Mouse (Mus musculus) embryo, embryonic 10.5 days (tissue): ENCODE data around the gene Dnajc7.
"Not testable (repeated sequence)": the region's sequence is repeated elsewhere in the genome, so short reads cannot be mapped to it uniquely, and the experiment has no call there.

Experiments used
- DNase-seq: peaks from one replicate; pipeline ENCODE4 v3.0.0-alpha.2; 2015; ENCODE audit warnings: low spot score

The Dnajc7 gene

DNA sequence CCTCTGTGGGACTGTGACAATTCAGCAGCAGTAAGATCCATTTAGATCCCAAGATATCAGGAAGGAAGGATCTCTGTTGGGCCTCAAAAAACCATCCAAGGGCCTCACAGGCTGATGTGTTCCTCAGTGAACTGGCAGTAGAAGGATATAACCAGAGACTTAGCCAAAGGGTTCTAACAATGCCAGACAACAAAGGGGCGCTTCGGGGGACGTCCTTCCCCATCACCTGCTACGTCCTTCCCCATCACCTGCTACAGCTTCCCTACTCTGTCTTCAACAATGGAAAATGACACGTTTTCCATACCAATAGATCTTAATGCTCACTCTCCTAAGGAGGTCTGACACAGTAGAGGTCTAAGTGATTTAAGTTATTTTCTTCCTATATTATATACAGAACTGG, 3.6 kb downstream of the Dnajc7 start:
- no peak for DNase-seq

DNA sequence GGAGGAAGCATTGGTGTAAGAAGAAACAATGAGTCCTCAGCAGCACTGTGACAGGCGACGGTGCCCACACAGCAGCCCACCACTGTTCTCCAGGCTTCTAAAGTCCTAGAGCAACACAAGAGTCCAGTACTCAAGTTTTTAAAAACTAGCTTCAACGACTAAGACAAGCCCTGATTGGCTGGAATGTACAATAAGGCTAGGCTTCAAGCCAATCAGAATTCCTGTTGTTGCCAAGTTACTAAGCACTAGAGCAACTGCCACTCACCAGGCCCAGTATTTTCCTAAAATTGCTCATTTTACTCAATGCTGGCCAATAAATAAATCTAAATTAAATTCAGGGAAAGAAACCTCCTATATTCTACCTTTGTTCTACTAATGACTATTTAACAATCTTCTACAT, 6.7 kb downstream of the Dnajc7 start:
- peak; percentile 33 for DNase-seq

DNA sequence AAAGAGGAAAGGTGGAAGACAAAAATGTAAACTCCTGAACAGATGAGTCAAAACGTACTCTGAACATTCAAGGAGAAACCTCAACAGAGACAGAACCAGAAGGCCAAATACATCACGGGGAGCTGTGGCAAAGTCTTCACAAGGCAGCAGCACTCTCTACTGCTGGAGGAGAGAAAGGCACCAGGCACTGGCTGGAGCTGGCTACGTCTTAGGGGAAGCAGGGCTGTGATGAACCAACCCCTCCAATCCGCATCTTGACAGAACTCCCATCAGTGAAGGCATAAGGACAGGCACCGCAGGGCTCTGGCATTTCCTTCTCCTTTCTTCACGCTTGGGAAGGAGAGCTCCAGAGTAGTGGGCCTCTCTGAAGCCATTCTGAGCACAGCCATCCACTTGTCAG, 8.3 kb downstream of the Dnajc7 start:
- DNase-seq, result no peak

DNA sequence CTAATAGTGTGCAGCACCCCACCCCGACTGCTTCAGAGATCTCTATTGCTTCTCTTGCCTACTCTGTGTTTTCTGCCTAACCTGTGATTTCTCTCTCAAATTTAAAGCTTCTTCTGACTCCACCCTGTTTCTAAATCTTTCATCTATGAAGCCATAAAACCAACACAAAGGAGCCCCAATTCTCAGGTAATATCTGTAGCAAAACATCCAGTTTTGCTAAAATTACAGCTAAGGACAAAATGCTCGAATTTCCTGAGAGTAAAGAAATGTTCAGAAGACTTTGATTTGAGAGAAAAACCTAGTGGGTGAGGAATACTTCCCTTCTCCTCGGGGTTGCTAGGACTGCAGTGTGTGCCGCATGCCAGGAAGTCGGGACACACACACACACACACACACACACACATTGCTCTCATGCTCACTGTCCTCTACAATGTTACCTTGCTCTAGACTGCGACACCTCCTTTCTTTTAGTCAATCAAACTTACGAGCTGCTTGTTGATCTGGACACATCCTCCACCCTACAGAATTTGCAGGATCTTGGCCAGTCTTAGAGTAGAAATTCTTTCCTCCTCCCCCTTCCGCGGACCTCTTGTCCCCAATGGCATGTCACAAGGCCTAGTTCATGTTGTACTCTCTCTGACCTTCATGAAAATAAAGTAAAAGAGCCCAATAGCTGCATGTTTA, 9.8 kb downstream of the Dnajc7 start:
- no peak for DNase-seq

DNA sequence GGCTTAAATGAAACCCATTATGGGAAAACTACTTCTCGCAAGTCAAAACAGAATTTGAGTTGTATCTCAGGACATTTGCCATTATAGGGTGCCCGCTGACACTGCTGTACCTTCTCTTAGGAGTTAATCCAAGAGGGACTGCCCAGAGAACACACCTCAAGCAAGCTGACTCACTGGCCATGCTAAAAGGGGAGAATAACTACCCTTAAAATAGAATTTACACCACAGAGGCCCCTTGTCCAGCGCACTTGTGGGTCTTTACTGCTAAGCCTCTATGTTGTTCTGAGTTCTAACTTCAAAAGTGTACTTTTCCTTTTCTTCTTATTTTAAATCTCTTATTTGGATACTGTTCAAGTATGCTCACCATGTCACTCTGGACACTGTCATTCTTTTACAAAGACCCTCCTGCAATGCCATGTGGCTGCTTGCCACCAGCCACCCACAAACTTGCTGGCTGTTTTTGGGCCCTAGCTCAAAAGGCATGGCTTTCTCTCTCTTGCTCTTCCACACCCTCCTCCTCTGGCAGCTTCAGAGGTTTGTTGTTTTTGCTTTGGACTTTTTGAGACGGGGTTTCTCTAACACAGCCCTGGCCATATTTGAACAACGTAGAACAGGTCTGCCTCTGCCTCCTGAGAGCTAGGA, 10.5 kb downstream of the Dnajc7 start:
- DNase-seq, result no peak

DNA sequence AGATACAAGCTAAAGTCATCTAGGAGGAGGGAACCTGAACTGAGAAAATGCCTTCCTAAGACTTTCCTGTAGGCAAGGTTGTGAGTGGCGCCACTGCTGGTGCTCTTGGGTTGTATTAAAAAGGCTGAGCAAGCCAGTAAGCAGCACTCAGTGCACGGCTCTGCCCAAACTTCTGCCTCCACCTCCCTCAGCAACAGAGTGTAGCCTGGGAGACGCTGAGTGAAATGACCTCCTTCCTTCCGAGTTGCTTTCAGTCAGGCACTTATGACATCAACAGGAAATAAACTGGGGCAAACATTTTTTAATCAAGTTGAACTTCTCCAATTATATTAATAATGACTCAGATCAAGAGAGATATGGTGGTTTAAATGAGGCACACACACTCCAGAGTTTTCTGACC, 11.2 kb downstream of the Dnajc7 start:
- no peak for DNase-seq

DNA sequence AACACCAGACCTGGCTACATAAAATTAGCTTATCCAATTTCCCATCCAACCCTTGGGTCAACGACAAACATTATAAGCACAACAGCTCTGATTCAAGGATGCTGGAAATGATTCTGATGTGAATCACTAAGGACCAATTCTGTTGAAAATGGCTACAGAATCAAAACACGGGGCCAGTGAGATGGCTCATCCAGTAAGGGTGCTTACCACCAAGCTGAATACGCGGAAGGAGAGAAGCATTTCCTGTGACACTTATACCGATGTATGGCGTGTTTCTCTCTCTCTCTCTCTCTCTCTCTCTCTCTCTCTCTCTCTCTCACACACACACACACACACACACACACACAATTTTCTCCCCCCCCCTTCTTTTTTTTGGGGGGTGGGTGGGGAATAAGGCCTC, 12.8 kb downstream of the Dnajc7 start:
- DNase-seq, result no peak

DNA sequence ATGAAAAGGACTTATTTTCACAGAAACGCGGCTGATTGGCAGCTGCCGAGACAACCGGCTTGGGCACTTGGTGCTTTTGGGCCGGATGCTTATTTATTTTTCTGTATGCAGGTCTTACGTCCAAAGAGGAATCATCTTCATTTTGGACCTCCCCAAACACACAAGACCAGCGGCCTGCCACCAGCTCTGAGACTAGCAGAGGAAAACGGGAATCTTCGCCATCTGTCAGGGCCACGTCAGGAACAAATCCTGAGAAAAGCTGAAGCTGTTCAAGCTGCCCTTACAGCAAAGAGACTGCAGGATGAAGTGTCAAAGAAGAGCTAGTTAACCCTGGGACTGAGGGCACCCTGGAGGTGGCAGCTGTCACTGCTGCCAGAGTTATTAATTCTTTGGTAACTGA, 14.5 kb downstream of the Dnajc7 start:
- DNase-seq, result no peak

DNA sequence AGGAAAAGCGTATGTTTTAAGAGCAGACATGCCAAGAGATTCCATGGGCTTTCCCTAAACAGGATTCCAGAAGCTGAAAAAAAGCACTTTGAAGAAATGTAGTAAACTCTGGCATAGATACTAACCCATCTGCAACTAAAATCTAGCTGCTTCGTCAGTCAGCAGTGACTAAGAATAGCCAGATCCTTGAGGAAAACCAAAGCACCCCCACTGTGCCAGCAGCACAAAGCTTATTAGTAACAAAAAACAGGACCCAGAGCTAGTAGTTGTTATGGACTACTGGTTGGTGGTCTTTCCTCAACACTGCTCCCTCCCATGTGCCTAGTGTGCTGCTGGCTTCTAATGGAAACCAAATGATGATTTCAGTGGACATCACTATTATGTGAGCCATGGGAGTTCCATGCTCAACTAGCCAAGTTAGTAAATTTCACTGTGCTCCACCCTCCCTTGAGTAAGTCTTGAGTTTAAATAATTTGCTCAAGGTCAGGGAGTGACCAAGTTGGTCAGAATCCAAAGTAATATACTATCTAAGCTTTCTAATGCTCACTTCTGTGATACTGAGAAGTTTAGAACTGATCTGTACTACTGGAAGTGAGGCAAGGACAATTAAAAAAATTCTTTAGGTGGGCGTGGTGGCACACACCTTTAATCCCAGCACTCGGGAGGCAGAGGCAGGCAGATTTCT, 15.5 kb downstream of the Dnajc7 start:
- DNase-seq, result no peak

DNA sequence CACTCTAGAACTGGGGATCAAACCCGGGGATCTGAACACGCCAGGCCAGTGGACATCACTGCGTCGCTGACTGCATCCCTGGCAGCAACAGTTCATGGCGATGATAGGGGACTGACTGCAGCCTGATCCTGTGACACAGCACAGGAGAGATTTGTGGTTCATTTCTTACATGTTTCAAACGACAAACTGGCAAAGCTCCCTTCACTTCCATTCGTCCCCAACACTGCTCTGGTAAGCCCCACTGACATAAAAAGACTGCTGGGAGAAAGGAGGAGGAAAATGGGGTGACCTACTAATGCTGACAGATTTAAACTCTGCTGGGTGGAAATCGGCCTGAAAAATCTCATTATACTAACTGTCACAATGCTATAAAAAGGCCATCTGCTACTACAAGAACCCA, 16.2 kb downstream of the Dnajc7 start:
- DNase-seq, result no peak

DNA sequence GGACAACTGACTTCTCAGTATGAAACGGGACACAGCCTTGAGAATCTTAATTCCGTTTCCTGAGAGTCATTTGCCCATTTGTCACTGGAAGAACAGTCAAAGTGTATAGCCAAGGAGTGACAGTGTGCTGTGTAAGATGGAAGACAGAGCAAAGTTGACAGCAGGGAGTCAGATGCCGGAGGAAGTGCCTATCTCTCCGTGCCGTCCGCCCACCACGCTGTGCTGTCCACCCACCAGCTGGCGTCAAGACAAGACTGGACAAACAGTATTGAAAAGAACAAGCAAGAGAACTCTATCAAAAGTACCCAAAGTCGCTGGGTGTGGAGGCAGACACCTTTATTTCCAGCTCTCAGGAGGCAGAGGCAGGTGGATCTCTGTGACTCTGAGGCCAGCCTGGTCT, 16.8 kb downstream of the Dnajc7 start:
- DNase-seq, result no peak

DNA sequence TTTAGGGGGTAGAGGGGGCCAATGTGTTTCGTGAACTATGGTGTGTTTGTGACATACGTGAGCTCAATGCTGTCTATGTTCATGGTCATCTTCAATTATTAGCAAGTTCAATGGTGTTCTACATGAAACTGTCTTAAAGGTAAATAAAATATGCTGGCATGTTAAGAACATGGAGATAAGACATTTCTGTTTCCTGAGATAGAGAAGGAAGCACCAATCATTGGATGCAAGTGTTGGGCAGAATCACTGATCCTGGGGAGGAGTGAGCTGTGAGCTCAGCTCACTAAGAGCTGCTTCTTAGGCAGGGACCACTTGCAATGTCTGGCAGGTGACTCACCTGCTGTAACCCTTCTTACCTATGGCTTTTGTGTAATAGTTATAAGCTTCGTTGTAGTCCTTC, 18.6 kb downstream of the Dnajc7 start:
- no peak for DNase-seq

DNA sequence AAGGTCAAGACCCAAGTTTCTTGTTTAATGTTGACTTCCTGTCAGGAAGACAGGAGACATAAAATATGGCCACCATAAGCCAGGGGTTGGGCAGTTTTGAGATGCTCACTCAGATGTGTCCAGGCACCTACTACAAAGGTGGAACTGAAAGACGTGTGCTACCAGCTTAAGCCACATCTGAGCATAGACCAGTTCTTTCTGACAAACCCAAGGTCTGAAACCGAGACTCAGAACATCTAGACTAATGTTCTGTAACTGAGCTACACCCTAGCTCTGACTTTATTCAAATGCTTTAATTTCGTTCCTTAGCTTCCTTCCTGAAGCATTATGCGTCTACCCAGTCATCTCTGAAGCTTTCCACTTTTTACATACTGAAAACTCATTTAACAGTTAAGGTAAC, 21.9 kb downstream of the Dnajc7 start:
- no peak for DNase-seq

DNA sequence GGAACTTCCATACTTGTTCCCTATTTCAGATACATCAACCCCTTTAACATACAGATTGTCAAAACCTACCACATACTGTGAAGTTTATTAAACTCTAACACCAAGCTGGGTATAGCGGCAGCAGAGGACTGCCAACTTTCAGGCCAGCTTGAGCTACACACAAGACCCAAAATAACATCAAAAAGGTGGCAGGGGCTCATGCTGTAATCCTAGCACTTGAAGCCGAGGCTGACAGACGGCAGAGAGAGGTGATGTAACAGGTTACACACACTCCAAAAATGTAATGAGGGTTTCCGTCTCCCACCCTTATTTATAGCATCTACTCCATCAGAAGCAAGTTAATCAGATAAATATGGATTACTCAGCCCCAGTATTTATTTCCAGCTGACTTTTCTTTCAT, 24.4 kb downstream of the Dnajc7 start:
- no peak for DNase-seq

DNA sequence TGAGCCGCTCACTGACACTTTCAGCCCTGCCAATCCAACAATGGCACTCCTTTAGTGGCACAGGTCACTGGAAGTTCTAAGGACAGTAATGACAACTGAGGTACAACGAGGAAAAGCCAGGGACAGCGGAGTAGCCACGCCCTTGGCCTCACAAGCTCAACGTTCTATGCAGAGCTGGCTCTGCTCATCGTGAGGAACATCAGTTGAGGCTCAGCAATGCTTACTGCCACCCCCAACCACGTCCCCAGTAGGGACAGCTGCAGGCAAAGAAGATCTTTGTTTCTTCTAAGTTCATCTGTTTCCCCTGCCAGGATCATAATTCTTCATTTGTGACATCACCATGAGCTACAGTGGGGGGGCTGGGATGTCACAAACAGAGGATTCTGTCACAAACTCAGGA, 25.4 kb downstream of the Dnajc7 start:
- DNase-seq, result no peak

DNA sequence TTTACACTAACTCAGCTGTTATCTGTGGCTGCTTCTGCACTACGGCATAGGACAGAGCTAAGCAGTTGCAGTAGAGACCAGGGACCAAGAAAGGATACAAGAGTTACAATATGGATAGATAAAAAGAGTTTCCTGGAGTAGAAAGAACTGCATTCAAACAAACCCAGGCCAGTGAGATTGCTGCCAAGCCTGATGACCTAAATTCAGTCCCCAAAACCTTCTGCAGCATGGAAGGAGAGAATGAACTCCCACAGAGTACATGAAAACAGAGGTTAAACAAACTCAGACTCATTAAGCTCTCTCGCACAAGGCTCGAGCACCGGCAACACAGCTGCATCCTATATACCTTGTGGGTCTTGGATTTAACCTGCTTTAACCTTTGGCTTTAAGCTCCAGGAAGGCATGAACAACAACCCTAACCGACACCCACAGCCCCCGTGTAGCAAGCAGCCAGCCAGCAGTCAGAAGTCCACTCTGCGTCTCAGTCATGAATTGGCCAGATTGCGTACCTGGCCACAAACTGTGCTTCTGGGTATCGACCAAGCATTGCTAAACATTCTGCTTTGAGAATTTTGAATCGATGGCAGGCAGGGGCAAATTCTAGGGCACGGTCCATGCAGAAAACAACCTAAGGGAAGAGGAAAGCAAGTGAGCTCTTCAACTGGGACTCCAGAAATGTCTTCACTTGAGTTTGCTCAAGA, 27.5 kb downstream of the Dnajc7 start:
- no peak for DNase-seq

DNA sequence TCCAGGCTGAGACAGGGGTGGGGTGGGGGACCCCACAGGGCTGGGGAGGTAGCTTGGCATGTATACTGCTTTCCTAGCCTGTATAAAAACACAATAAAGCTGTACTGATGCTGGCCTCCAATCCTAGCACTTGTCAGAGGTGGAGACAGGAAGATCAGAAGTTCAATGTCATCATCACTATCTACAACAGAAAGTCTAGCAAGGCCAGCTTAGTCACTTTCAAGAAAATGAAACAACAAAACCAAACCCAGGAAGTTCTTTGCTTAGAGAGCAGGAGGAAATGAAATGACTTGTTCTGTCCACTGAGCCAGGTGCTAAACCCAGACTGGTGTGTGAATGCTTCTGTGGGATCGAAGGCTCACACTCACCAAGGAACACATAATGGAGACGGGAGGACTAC, 31.5 kb downstream of the Dnajc7 start:
- no peak for DNase-seq

DNA sequence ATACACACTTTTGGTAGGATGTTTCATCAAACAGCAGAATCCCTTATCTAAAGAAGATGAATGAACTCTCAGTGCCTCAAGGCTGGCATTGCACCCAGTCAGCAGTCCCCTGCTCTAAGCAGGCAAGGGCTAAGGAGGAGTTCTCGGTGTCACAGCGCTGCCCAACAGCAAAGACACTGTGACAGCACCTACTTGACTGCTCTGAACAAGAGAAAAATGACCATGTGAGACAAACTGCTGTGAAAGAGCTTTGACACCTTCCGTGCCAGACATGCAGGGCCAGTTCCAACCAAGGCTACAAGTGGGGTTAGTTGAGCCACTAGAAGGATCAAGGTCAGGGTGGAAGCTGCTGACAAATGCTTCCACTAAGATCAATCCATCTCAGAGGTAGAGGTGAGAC, 34.8 kb downstream of the Dnajc7 start:
- DNase-seq, result no peak

DNA sequence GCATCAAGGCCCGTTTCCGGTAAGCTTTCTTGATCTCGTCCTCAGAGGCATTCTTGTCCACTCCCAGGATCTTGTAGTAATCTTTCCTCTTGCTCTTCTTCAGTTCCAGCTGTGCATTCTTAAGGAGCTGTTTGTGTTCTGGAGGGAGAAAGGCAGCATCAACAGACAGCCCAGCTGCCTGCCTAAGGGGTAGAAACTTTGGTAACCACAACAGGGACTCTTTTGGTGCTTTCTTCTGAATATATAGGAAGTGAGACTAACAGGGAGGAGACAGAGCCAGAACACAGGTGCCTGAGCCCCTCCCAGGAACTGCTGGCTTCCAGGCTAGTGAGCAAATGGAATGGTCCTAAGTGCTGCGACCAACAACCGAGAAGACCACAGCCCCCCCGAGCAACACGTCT, 35.4 kb downstream of the Dnajc7 start:
- DNase-seq, result no peak

DNA sequence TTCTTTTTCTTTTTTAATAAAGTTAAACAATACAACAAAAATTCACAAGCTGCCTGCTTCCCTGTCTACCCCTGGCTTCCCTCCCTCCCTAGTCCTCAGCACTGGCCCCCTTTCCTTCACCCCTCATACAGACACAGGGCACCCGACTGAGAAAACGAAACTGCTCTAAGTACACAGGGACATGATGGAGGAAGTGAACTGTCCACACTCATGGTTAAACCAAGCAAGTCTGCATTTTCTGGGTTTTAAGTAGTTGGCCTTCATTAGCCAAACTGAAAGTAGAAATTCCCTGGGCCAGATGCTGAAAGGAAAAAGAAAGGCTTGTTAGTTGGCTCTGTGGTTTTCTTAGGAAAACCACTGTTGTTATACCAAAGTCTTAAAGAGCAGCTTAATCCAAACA, 37.1 kb downstream of the Dnajc7 start:
- DNase-seq, result no peak

DNA sequence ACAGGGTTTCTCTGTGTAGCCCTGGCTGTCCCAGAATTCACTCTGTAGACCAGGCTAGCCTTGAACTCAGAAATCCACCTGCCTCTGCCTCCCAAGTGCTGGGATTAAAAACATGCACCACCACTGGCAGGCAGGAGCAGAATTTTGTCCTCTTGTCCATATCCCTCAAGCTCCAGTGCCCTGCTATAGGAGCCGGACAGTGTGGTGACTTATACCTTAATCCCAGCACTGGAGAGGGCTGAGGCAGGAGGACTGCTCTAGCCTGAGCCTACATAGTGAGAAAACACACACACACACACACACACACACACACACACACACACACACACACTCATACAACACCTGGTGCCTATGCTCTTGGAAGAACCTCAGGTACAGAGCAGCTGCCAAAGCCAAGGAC, 37.6 kb downstream of the Dnajc7 start:
- not testable (repeated sequence) for DNase-seq

DNA sequence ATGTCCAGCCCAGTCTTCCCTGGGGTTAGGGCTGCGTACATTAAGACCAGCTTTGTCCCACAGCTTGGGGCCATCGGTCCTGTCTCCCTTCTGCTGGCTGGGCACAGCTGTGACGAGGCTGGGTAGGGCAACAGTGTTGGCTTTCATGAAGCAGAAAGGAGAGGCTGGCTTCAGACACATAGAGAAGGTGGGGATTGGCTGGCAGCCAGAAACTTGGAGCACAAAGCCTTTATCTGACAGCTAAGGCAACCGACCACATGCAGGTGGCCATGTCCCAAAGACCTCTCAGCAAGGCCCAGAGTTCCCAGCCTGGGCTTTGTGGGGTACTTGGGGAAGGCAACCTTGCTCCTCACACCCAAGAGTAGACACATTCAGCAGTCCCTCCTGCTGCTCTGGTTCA, 38.2 kb downstream of the Dnajc7 start:
- no peak for DNase-seq

DNA sequence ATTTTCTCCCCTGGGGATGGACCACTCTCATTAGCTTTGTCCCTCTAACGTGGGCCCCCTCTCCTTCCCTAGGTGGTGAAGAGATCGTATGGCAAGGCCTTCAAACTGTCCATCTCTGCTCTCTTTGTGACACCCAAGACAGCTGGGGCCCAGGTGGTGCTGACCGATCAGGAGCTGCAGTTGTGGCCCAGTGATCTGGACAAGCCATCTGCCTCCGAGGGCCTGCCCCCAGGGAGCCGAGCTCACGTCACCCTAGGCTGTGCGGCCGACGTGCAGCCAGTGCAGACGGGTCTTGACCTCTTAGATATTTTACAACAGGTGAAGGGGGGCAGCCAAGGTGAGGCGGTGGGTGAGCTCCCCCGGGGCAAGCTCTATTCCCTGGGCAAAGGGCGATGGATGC, 39.7 kb downstream of the Dnajc7 start:
- DNase-seq, result no peak
